Mouse (Mus musculus) adrenal gland, postnatal 10 days (tissue): ENCODE measurements around the gene Map2k3. TPM values are rescaled to one million over a fixed set of nuclear protein-coding genes. Genes with fewer than 3 reads are reported as not detected.

Experiments used
- DNase-seq: peaks from one replicate; pipeline ENCODE4 v3.0.0; 2021; ENCODE audit warnings: mixed read lengths
- total RNA-seq, 2 experiments: library from RNA; stranded (reverse); gene quantifications; 2 replicates each; pipeline ENCODE4 v1.2.3; 2021

The Map2k3 gene
- total RNA-seq, 2 experiments from 2014 or later = 64.6 to 81.5 TPM

DNA sequence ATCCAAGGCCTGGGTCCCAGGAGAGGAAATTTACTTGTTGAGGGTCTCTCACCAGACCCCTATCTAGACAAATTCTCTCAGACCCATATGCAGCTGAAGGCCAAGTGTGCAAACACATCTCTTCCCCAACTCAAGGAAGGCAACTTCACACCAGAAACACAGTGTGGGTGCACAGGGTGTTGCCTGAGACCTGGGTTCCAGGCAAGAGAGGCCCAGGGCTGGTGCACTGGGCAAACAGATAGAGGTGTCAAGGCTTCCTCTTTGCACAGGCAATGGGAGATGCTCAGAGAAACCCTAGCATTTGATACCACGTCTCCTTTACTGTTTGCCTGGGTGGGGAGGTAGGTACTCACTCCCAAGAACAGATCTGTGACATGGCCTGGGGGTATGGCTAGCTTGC is 6.9 kb upstream of the Map2k3 start:
- no peak for DNase-seq

DNA sequence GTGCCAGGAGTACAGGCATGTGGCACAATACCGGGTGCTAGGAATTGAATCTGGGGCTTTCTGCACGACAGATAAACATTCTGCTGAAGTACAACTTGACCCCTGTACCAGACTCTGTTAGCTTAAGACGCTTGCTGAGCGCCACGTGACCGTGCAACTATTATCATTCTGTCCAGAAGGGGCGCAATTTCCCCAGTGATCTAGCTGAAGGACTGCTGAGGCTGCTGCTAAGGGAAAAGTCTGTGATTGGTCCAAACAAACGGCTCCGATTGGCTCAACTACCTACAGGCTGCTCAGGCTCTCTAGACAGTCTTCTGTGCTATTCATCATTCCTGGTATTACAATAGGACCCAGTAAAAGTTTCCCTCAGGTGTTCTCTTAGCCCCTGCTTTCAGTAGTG is 4.6 kb upstream of the Map2k3 start:
- DNase-seq = peak; percentile 93

DNA sequence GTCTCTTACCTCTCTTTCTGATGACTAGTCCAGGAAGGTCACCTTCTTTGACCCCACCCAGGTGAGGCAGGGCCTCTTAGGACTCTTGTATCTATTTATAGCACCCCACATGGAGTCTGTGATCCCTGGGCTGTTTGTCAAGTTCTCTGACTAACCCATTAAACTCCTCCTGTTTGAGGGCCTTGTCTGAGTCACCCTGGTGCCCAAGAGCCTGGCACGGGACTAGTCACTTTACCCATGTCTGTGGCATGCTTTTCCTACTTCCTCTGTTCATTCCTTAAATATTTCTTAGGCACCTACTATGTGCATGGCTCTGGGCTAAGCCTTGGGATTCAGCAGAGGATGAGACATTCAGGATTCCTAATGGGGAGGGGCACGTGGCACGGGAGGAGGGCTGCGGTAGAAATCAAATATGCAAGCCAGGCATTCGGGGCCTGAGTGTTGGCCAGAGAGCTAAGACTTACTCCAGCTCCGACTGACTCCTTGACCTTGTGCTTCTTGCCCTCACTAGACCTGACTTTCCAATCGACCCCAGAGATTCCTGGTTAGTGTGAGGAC is 1.0 kb upstream of the Map2k3 start:
- DNase-seq = peak; percentile 45

DNA sequence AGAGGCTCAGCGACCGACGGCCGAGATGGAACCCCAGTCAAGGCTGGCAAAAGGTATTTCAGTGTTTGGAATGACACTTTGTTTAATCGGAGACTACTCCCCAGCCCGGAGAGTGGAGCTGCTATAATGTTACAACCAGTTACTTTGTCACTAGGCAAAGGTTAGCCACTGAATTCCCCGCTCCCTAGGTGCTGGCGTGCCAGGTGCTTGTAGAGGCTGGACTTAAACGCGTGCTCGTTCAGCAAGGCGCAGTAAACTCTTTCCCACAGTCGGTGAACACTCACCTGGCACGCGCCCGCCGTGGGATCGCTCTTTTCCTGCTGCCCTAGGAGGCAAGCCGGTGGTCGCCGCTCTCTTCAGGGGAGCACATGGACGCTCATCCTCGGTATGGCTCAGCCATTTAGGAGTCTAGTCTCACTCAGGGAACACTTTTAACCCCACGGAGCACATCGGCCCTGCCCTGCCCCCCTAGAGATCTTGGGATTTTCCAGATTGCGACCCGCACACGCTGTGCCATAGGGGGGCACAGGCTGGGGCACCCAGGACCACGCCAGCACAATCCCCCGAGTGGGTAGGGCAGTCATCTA is 458 bp upstream of the Map2k3 start:
- no peak for DNase-seq

DNA sequence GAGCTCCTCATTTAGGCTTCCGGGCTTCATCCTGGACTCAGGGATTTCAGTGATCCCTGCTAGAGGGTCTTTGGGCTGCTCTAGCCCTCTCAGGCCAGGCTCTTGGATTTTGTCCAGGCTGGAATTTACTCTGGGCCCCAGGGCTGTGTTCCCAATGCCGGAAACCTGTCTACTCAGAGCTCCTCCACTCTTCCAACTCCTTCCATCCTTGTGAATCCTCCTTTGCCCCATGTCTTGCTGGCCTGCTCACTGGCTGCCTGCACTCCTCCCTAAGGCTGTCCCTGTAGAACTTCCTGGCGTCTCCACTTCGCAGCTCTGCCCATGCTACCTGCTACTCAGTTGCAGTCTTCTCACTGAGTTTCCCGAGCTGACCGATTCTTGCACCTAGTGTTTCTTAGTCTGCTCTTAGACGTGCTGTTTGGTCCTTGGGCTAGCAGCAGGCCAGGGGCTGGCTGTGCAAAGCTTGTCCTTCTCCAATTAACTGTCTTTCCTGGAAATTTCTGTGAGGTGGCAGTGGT is 729 bp downstream of the Map2k3 start:
- DNase-seq = peak; percentile 44

DNA sequence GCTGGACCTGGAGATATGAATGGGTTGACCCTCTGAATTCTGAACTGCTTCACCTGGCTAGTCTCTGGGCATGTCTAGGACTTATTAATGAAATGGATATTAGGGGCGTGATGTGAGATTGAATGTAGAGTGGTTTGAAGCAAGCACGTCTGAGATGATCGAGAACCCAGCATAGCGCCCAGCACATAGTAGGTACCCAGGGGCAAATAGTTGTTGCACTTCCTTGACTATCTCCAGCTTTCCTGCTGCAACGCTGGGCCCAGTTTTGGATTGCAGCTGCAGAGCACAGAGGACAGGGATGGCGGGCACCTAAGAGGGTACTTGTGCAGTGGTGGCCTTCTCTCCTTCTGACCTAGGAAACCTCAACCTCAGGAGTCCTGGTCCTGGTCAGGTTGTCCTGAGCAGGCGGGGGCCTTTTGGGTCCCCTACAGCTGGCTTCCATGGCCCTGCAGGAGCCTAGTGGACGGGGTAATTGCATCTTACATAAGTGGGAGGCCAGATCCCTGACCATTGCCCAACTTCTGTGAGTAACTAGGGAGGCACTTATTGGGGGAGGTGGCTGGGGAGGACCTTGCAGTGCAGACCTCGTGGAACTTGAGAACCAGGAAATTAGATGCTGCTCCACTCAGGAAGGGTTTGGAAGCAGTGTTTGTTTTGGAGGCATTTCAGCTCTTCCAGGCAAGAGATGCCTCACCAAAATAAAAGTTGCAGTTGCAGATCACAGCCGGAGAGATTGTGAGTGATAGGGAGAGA is 1.5 kb downstream of the Map2k3 start:
- DNase-seq = peak; percentile 78

DNA sequence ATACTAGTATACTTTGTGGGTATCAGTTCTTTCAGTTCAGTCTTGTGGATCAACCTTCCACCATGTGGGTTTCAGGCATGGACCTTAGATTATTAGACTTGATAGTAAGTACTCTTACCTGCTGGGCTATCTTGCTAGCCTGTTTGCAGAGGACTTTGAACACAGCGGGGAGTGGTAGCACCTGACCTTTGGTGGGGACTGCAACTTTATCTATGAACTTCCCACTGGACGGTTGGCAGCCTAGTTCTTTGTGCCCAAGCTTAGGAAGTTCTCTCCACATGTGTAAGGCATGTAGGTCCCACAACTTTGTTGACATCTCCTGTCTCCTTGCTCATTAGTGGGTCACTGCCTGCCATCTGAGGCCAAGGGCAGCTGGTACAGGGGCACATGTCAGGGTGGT is 3.0 kb downstream of the Map2k3 start:
- no peak for DNase-seq

DNA sequence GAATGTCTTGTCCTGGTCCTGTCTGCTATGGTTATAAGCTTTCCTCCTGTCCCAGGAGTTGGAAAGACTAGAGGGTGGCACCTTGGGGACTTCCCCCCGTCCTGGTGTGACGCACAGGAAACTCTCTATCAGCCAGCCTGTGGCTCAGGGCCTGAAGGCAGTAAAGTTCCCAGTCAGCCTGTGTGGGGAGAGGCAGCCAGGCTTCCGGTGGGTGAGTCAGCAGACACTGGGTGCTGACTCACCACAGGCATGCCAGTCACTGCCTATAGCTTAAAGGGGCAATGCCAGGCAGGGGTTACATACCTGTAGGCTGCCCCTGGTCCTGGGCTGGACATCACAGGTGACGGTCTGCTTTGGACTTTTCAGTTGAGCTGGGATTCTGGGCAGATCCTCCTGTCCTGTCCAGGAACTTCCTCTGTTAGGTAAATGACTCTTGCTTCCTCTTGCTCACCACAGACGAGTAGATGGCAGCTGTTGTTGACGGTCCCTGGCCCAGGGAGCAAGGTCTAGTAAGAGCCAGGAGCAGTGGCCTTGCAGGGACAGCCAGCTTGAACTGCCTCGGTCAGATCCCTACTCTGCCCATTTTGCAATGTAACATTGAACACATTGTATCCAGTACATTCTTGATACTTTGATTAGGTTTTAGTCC is 3.6 kb downstream of the Map2k3 start:
- DNase-seq = peak; percentile 88

DNA sequence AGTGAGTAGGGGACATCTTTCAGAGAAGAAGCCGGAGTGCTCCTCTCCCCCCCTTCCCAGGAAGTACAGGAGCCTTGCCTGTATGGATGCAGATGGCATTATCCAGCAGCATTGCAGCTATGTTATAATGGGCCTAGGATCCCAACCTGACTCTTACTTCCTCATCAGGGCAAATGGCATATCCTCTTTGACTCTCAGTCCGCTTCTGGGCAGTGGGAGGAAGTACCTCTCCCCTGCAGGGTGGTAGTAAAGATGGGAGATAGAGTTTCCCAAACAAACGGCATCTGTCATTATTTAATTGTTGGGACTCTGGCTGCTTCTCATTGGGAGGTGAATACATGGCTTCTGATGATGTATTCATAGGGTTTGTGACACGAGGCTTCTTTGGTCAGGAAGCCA is 4.1 kb downstream of the Map2k3 start:
- DNase-seq = no peak

DNA sequence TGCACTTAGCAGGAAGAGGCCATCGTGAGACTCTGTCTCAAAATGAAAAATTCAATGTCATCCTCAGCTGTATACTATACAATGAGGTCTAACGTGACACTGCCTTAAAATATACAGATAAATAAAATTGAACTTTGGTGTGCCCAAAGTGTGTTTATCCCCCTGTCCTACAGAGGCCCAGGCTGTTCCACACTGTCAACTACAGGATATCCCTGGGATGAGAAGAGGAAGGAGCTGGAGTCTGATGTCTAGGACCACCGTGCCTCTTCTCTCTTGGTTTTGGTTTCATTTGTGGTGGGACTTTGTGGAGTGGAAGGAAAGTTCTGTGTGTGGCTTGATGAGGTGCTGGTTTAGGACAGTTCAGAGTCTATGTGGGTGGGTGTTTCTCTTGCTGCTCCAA is 5.8 kb downstream of the Map2k3 start:
- DNase-seq = no peak

DNA sequence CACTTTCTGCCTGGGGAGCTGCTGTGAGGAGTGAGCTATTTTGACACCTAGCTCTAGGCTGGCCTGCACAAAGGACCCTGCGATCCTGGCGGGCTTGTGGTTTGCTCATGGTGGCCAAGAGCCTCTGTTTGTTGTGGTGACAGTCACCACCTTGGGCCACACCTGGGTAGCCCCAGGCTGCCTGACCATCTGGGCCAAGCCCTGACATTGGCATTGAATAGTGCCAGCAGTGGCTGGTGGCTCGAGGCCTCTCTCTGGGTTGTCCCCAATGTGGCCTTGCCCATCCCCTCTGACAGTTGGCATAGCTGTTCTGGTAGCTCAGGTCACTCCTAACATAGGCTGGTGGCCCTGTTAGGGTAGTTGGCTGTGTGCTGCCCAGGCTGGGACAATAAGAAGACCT is 7.7 kb downstream of the Map2k3 start:
- DNase-seq = no peak

DNA sequence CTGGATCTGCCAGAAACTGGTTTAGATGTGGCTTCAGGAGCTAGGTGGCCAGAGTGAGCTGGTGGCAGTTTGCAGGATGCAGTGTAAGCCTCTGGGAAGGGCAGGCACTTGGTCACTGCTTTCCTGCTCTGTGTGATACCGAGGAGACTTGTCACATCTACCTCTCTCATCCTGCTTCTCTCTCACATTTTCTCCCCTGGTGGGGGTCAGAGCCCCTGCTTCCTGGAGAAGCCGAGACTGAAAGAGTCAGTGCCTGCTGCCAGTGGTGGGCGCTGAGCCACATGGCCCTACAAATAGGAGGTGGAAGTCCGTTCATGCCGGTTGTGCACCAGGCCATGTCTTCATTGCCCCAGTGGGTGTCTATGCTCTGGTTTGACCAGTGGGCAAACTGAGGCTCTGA is 8.7 kb downstream of the Map2k3 start:
- DNase-seq = no peak

DNA sequence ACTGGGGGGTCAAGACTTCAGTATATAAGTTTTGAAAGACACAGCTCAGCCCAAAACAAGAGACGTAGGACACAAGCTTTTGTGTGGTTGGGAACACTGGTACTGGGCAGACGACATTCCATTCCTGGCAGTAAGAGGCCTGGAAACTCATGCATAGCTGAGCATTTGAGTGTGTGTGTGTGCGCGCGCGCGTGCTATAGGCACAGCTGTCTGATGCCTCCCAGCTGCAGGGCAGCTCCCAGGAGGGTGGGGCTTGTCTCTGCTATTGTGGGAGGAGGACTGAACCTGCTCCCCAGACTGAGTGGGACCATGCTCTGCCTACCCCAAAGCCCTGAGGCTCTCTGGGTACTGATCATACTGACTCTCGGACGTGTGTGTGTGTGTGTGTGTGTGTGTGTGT is 9.5 kb downstream of the Map2k3 start:
- no peak for DNase-seq

DNA sequence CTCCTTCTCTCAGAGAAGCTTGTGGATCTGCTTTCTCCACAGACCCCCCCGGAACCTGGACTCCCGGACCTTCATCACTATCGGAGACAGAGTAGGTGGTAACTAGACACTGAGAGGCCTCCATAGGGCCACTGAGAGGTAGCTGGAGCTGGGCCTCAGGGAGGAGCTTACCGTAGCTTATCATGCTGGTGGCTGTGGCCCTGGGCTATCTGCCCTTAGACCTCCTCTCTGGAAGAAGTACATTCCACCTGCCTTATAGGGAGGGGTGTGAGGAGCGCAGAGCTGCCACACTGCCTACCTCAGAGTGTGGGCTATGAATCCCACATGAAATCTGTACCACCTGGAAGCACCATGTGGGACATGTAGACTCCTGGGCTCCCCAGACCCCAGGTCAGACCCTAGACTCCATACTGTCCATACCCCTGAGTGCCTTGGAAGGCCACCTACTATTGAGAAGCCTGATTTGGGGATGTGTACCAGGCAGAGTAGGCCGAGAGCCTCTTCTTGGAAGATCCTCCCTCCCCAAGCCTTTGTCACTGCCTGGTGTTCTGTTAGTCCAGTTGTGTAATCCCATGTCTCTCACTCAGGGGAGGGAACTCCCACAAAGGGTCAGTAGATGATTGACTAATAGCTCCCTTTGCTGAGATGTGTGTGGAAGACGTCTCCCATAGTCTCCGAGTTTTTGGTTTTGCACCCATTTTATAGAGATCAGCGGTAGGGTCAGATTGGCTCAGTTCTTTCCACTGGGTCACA is 10.6 kb downstream of the Map2k3 start:
- no peak for DNase-seq

DNA sequence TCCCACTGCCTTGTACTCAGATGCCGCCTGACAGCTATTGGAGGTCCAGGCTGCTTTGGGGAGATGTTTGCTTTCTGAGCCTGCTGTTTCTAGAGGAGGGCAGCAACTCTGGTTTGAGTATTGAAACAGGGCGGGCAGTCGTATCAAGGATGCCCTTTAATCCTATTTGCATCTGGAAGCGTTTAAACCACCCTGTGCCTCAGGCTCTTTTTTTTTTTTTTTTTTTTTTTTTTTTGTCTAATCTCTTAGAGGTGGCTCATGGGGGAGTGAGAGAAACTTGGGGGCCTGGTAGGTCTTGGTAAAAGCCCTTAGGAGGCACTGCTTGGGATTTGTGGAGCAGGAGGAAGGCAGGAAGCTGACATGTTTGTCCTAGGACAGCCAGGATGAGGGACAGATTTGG is 13.2 kb downstream of the Map2k3 start:
- DNase-seq = no peak

DNA sequence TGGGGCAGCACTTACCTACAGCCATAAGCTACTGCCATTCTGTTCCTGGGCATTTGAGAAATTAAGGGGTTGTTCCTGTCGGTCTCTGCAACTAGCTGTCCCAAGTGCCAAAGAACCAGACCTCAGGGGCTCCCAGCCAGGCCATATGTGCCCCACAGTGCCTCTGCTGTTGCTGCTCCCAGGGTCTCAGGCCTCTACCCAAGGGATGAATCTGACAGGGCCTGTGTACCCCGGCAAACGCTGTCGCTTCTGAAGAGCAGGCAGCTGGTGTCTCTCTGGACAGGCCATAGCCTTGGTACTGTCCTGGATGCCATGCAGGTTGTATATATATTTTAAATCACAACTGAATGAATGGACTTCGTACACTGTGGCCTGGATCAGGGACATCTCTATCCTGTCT is 20.1 kb downstream of the Map2k3 start:
- DNase-seq = no peak

DNA sequence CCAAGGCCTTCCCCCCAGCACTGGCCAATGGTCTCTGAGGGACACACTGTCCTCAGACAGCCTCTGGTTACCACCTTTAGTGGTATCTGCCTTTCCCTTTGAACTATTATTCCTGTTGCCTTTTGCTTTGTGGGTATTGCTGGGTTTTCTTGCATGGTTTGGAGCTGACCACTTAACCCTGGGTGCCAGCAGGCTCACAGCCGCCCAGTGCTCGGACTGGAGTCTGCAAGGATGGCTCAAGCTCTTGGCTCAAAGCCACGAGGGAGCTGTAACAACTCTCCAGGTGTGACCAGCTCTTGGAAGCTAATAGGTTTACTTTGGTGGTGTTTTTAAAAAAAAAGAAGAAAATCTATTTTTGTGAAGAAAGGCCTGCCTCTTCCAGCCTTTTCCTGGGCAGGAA is 20.5 kb downstream of the Map2k3 start:
- no peak for DNase-seq

DNA sequence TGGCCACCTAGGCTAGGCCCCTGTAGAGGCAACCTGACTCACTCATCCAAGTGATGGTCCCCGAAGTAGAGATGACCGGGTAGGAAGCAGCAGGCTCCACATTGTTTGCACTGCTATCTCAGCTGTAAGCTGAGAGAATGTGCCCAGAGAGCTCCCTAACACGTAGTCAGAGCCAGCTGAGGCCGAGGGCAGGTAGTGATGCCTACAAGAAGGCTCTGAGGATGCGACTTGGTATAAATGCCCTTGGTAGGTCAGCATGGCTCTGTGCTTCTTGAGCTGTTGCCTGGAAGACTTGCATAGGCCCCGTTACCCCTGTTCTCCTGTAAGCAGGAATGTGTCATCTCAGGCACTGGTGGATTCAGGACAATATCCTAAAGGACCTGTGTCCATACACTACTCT is 21.2 kb downstream of the Map2k3 start:
- DNase-seq = no peak

DNA sequence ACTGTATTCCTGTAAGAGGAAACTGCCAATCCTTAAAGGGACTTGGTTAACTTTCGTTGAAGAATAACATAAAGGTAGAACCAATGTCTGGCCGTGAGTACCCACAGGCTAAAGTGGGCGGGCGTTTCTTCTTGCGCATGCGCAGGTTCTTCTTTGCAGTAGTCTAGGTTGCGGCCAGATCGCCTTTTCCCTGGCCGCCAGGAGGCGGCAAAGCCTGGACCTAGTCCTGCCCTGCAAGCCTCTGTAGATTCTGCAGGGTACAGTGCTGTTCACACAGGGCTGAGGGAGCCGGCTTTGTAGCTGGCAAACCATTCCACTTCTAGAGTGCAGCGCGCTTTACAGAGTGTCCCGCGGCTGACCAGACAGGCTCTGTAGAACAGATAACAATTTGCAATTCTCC is 22.0 kb downstream of the Map2k3 start:
- peak; percentile 94 for DNase-seq

DNA sequence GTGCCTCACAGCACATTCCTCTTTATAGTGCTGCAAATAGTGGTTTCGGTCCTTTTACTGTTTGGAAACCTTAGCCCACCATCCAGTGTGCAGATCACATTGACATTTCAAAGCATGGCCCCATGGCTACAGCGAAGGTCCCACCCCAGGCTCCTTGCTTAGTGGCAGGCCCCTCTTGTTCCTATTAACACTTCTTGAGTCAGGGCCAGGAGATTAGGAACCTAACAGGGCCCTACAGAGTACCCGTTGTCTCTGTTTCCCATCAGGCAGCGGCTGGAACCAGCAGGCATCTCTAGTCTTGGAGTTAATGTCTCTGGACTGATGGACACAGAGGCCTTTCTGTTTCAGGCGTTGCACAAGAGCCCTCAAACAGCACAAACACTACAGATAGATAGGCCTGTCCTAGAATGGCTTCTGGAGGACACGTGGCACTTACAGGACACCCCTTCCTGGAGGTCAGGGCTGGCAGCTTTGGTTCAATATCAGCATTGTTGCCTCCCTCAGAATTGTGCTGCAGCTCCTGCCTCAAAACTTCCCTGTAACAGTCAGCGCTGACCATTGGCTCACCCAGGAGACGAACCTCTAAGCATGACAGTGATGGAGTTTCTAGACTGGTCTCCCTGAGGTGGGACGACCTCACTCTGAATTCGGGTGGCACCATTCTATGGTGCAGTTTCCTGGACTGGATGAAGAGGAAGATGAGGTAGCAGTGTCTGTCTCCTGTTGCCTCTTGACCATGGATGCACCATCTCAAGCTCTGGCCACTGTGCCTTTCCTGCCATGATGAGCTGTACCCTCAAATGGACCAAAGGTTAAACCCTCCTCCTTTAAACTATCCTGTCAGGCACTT is 22.6 kb downstream of the Map2k3 start:
- no peak for DNase-seq

DNA sequence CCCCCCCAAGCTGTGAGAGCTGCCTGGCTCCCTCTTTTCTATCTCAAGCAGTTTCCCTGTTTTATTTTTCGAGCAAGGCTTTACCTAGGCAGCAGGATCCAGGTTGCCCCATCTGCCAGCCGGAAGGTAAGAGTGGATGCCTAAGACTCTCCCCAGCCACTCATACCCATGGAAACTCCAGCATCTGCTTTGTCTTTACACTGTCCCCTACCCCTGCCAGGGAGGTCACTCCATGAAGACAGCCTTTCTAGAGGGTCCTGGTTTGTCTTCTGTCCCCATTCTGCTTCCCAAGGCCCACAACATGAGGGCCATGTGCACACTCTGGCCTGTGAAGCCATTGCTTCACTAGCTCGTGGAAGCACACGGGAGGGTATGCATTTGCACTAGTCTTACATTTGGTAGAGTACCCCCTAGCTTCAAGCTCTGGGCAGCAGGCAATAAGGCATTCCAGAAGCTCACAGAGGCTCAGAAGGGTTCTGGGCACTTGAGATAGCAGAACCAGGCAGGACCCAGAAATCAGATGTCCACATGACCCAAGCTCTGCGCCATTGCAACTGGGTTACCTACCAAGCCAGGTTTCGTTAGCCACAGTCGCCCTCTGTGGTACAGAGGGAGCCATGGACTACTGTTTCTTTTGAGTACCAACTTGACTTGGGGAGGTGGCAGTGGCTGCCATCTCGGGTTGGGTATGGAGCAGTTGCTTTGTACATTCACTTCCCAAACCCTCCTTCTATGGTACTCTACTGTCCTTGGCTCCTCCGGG is 24.0 kb downstream of the Map2k3 start:
- DNase-seq = no peak
